Mouse (Mus musculus) CD4-positive, CD25-positive, alpha-beta regulatory T cell, adult 4 months (primary cell): ENCODE results near the gene Amer2. TPM values are rescaled to one million over a fixed set of nuclear protein-coding genes. Genes with fewer than 3 reads are reported as not detected.

Experiments
- polyA plus RNA-seq, 2 experiments: library from polyadenylated mRNA; unstranded; fragments of 100-300 nt; shearing (Covaris generic); gene quantifications; one replicate each; pipeline ENCODE4 v1.2.1; 2017

Gene Amer2
- polyA plus RNA-seq, 2 experiments from 2014 or later, result not detected

Other genes with a start within 250 kb of the Amer2 start
- 1 to 10 TPM in 1 of 2 experiments, under 1 TPM in 1; 0.98 to 1.9 TPM for gene Atp8a2, start 176.1 kb upstream of the Amer2 start, polyA plus RNA-seq
- under 1 TPM; 0.09 to 0.30 TPM for gene Nupl1, start 121.8 kb upstream of the Amer2 start, polyA plus RNA-seq
- gene Gm49336, start 121.8 kb upstream of the Amer2 start, polyA plus RNA-seq, result 10 to 100 TPM; 14.7 to 20.6 TPM
- gene Mtmr6, start 108.0 kb upstream of the Amer2 start, polyA plus RNA-seq, result 10 to 100 TPM; 45.4 to 59.2 TPM